Mouse (Mus musculus): ENCODE measurements around the gene Pilra. TPM values are rescaled to one million over a fixed set of nuclear protein-coding genes. Genes with fewer than 3 reads are reported as not detected.
A peak's percentile ranks its signal among the peaks of the same experiment; 100 is the strongest.

The Pilra gene
- total and polyA plus RNA-seq, 3 experiments: 0.02 to 5.1 TPM; not detected in 1

GRCm38 (mm10) chr5:137786109-137786942 lies 49.8 kb downstream of the Pilra start:
- Histone ChIP-seq H3K36me3 (replicated peaks) (peaks cover 41% of the 10 kb centered on the region), H3K27me3 (ENCODE audit: insufficient read depth, low read length) (peaks cover 4% of the 10 kb centered on the region; the same call in 1 of the 2 replicates), H3K4me3 (ENCODE audit: low read depth, low read length) (peak overlapping the region; percentile 78), H3K4me1 (ENCODE audit: insufficient read depth, low read depth, low read length) (peaks cover 53% of the 10 kb centered on the region), H3K9me3 (replicated peaks) (peaks cover 5% of the 10 kb centered on the region)
- ATAC-seq (ENCODE audit: extremely low read depth, insufficient number of reproducible peaks, low FRiP score, poor library complexity, severe bottlenecking) (peak; percentile 89), DNase-seq (ENCODE audit: low spot score) (peak; percentile 96)
- TF ChIP-seq GATA2 (IDR thresholded peaks at IDR 0.05; ENCODE audit: borderline replicate concordance, low read depth, low read length) (no peak), POLR2AphosphoS5 (IDR thresholded peaks at IDR 0.05; ENCODE audit: insufficient replicate concordance, low read depth, low read length) (peak; percentile 93), GATA1 (IDR thresholded peaks at IDR 0.05; ENCODE audit: borderline replicate concordance, low read length) (no peak)

GRCm38 (mm10) chr5:137785164-137786031 lies 50.7 kb downstream of the Pilra start:
- H3K27me3 ChIP-seq (ENCODE audit: insufficient read depth, low read length): peaks cover 4% of the 10 kb centered on the region; the same call in 1 of the 2 replicates
- peaks cover 50% of the 10 kb centered on the region for H3K36me3 ChIP-seq (replicated peaks)
- no peak for ATAC-seq (ENCODE audit: extremely low read depth, insufficient number of reproducible peaks, low FRiP score, poor library complexity, severe bottlenecking)
- DNase-seq (ENCODE audit: low spot score): peak; percentile 39
- H3K9me3 ChIP-seq (replicated peaks): peaks cover 5% of the 10 kb centered on the region
- peaks cover 62% of the 10 kb centered on the region for H3K4me1 ChIP-seq (ENCODE audit: insufficient read depth, low read depth, low read length)
- H3K4me3 ChIP-seq (ENCODE audit: low read depth, low read length): peak overlapping the region; percentile 78
- TF ChIP-seq GATA1 (IDR thresholded peaks at IDR 0.05; ENCODE audit: borderline replicate concordance, low read length) (no peak), POLR2AphosphoS5 (IDR thresholded peaks at IDR 0.05; ENCODE audit: insufficient replicate concordance, low read depth, low read length) (no peak), TAL1 (conservative IDR thresholded peaks at IDR 0.05; ENCODE audit: low read depth, low read length) (no peak), CTCF (IDR thresholded peaks at IDR 0.05; ENCODE audit: low read depth, low read length) (no peak), GATA2 (IDR thresholded peaks at IDR 0.05; ENCODE audit: borderline replicate concordance, low read depth, low read length) (no peak)

GRCm38 (mm10) chr5:137784546-137784945 lies 51.5 kb downstream of the Pilra start:
- H3K36me3 ChIP-seq (replicated peaks): peaks cover 58% of the 10 kb centered on the region
- ATAC-seq (ENCODE audit: extremely low read depth, insufficient number of reproducible peaks, low FRiP score, poor library complexity, severe bottlenecking): no peak
- peak overlapping the region; percentile 78 for H3K4me3 ChIP-seq (ENCODE audit: low read depth, low read length)
- peaks cover 4% of the 10 kb centered on the region; the same call in 1 of the 2 replicates for H3K27me3 ChIP-seq (ENCODE audit: insufficient read depth, low read length)
- no peak for DNase-seq (ENCODE audit: low spot score)
- peaks cover 5% of the 10 kb centered on the region for H3K9me3 ChIP-seq (replicated peaks)
- TF ChIP-seq CTCF (IDR thresholded peaks at IDR 0.05; ENCODE audit: low read depth, low read length) (no peak), TAL1 (conservative IDR thresholded peaks at IDR 0.05; ENCODE audit: low read depth, low read length) (no peak), GATA2 (IDR thresholded peaks at IDR 0.05; ENCODE audit: borderline replicate concordance, low read depth, low read length) (no peak), POLR2AphosphoS5 (IDR thresholded peaks at IDR 0.05; ENCODE audit: insufficient replicate concordance, low read depth, low read length) (no peak), GATA1 (IDR thresholded peaks at IDR 0.05; ENCODE audit: borderline replicate concordance, low read length) (no peak)
- peaks cover 70% of the 10 kb centered on the region for H3K4me1 ChIP-seq (ENCODE audit: insufficient read depth, low read depth, low read length)

GRCm38 (mm10) chr5:137783901-137784540 lies 52.1 kb downstream of the Pilra start:
- peaks cover 5% of the 10 kb centered on the region for H3K9me3 ChIP-seq (replicated peaks)
- no peak for DNase-seq (ENCODE audit: low spot score)
- peaks cover 63% of the 10 kb centered on the region for H3K36me3 ChIP-seq (replicated peaks)
- peak overlapping the region; percentile 78 for H3K4me3 ChIP-seq (ENCODE audit: low read depth, low read length)
- H3K27me3 ChIP-seq (ENCODE audit: insufficient read depth, low read length): peaks cover 4% of the 10 kb centered on the region; the same call in 1 of the 2 replicates
- no peak for ATAC-seq (ENCODE audit: extremely low read depth, insufficient number of reproducible peaks, low FRiP score, poor library complexity, severe bottlenecking)
- H3K4me1 ChIP-seq (ENCODE audit: insufficient read depth, low read depth, low read length): peaks cover 73% of the 10 kb centered on the region
- TF ChIP-seq GATA2 (IDR thresholded peaks at IDR 0.05; ENCODE audit: borderline replicate concordance, low read depth, low read length): no peak
- TF ChIP-seq TAL1 (conservative IDR thresholded peaks at IDR 0.05; ENCODE audit: low read depth, low read length): no peak
- no peak for TF ChIP-seq GATA1 (IDR thresholded peaks at IDR 0.05; ENCODE audit: borderline replicate concordance, low read length)
- TF ChIP-seq CTCF (IDR thresholded peaks at IDR 0.05; ENCODE audit: low read depth, low read length): no peak
- no peak; the same call in 1 of the 2 replicates for TF ChIP-seq POLR2AphosphoS5 (IDR thresholded peaks at IDR 0.05; ENCODE audit: insufficient replicate concordance, low read depth, low read length)

- H3K36me3 ChIP-seq (replicated peaks): peaks cover 63% of the 10 kb centered on the region
- peaks cover 76% of the 10 kb centered on the region for H3K4me1 ChIP-seq (ENCODE audit: insufficient read depth, low read depth, low read length)
- peaks cover 4% of the 10 kb centered on the region for H3K9me3 ChIP-seq (replicated peaks)
- ATAC-seq (ENCODE audit: extremely low read depth, insufficient number of reproducible peaks, low FRiP score, poor library complexity, severe bottlenecking) (no peak), DNase-seq (ENCODE audit: low spot score) (no peak)
- TF ChIP-seq TAL1 (conservative IDR thresholded peaks at IDR 0.05; ENCODE audit: low read depth, low read length) (no peak), GATA2 (IDR thresholded peaks at IDR 0.05; ENCODE audit: borderline replicate concordance, low read depth, low read length) (no peak), GATA1 (IDR thresholded peaks at IDR 0.05; ENCODE audit: borderline replicate concordance, low read length) (no peak), CTCF (IDR thresholded peaks at IDR 0.05; ENCODE audit: low read depth, low read length) (no peak), POLR2AphosphoS5 (IDR thresholded peaks at IDR 0.05; ENCODE audit: insufficient replicate concordance, low read depth, low read length) (no peak)
- H3K4me3 ChIP-seq (ENCODE audit: low read depth, low read length): peak overlapping the region; percentile 61; the same call in 1 of the 2 replicates
- peaks cover under 1% of the 10 kb centered on the region; the same call in 1 of the 2 replicates for H3K27me3 ChIP-seq (ENCODE audit: insufficient read depth, low read length)
Measured at GRCm38 (mm10) chr5:137782776-137783522, 53.1 kb downstream of the Pilra start.
